Mouse (Mus musculus): ENCODE results near the gene Pnliprp1.

Pnliprp1 gene

GRCm38 (mm10) chr19:58728445-58729031, at the start of gene Pnliprp1:
Gene Pnliprp1, plus strand, starts transcription at chr19:58728887.
- no peak for DNase-seq (ENCODE audit: low read depth, low spot score)

GRCm38 (mm10) chr19:58688933-58689332, 39.8 kb upstream of the Pnliprp1 start:
- no peak for DNase-seq (ENCODE audit: low read depth, low spot score)

GRCm38 (mm10) chr19:58695314-58695713, 33.4 kb upstream of the Pnliprp1 start:
- DNase-seq (ENCODE audit: low read depth, low spot score): no peak

GRCm38 (mm10) chr19:58696235-58696634, 32.5 kb upstream of the Pnliprp1 start:
- DNase-seq (ENCODE audit: low read depth, low spot score): no peak

- no peak for DNase-seq (ENCODE audit: low read depth, low spot score)
Measured at GRCm38 (mm10) chr19:58704556-58704955, 24.1 kb upstream of the Pnliprp1 start.

GRCm38 (mm10) chr19:58708611-58709010, 20.1 kb upstream of the Pnliprp1 start:
- no peak for DNase-seq (ENCODE audit: low read depth, low spot score)

GRCm38 (mm10) chr19:58717925-58718324, 10.8 kb upstream of the Pnliprp1 start:
- DNase-seq (ENCODE audit: low read depth, low spot score): no peak

- no peak for DNase-seq (ENCODE audit: low read depth, low spot score)
Measured at GRCm38 (mm10) chr19:58720439-58720838, 8.2 kb upstream of the Pnliprp1 start.

- DNase-seq (ENCODE audit: low read depth, low spot score): no peak
Measured at GRCm38 (mm10) chr19:58726551-58726950, 2.1 kb upstream of the Pnliprp1 start.

- no peak for DNase-seq (ENCODE audit: low read depth, low spot score)
Measured at GRCm38 (mm10) chr19:58727756-58728155, 931 bp upstream of the Pnliprp1 start.

GRCm38 (mm10) chr19:58733216-58733615, 4.5 kb downstream of the Pnliprp1 start:
- no peak for DNase-seq (ENCODE audit: low read depth, low spot score)

GRCm38 (mm10) chr19:58738111-58738510, 9.4 kb downstream of the Pnliprp1 start:
- no peak for DNase-seq (ENCODE audit: low read depth, low spot score)

GRCm38 (mm10) chr19:58741036-58741435, 12.3 kb downstream of the Pnliprp1 start:
- no peak for DNase-seq (ENCODE audit: low read depth, low spot score)

GRCm38 (mm10) chr19:58742711-58743110, 14.0 kb downstream of the Pnliprp1 start:
- no peak for DNase-seq (ENCODE audit: low read depth, low spot score)

- no peak for DNase-seq (ENCODE audit: low read depth, low spot score)
Measured at GRCm38 (mm10) chr19:58743736-58744135, 15.0 kb downstream of the Pnliprp1 start.

- DNase-seq (ENCODE audit: low read depth, low spot score): no peak
Measured at GRCm38 (mm10) chr19:58747498-58748000, 18.9 kb downstream of the Pnliprp1 start.

- no peak for DNase-seq (ENCODE audit: low read depth, low spot score)
Measured at GRCm38 (mm10) chr19:58750822-58751221, 22.1 kb downstream of the Pnliprp1 start.

GRCm38 (mm10) chr19:58751504-58751903, 22.8 kb downstream of the Pnliprp1 start:
- DNase-seq (ENCODE audit: low read depth, low spot score): no peak

- DNase-seq (ENCODE audit: low read depth, low spot score): no peak
Measured at GRCm38 (mm10) chr19:58758871-58759270, 30.2 kb downstream of the Pnliprp1 start.

- DNase-seq (ENCODE audit: low read depth, low spot score): no peak
Measured at GRCm38 (mm10) chr19:58759423-58759822, 30.7 kb downstream of the Pnliprp1 start, which contains the start of gene Pnliprp2. Gene Pnliprp2, plus strand, starts transcription at chr19:58759719.

GRCm38 (mm10) chr19:58762316-58762715, 33.6 kb downstream of the Pnliprp1 start:
- DNase-seq (ENCODE audit: low read depth, low spot score): no peak

- no peak for DNase-seq (ENCODE audit: low read depth, low spot score)
Measured at GRCm38 (mm10) chr19:58762848-58763541, 34.3 kb downstream of the Pnliprp1 start.

GRCm38 (mm10) chr19:58767329-58767728, 38.6 kb downstream of the Pnliprp1 start:
- no peak for DNase-seq (ENCODE audit: low read depth, low spot score)
